Mouse (Mus musculus): Measurements from ENCODE around the gene Ciita.

The Ciita gene

GRCm38 (mm10) chr16:10515953-10516572 is 36.2 kb downstream of the Ciita start:
- DNase-seq (ENCODE audit: low spot score in 2 of 2), result no peak

- no peak for DNase-seq (ENCODE audit: low spot score in 2 of 2)
Observed at GRCm38 (mm10) chr16:10518030-10518429, 38.2 kb downstream of the Ciita start.

GRCm38 (mm10) chr16:10520908-10521614 is 41.2 kb downstream of the Ciita start:
- DNase-seq (ENCODE audit: low spot score in 2 of 2), result peak; percentile 83 to 91

DNA sequence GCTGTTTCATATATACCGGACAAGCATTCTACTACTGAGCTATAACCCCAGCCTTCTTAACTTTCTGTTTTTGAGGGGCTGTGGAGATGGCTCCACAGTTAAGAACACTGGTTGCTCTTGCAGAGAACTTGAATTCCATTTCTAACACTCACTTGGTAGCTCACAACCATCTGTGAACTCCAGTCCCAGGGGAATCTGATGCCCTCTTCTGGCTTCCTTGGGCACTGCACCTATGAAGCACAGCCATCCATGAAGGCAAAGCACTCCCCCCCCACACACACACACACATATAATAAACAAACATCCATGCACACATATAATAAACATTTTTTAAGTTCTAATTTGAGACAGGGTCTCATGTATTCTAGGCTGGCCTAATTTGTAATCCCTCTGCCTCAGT is 43.0 kb downstream of the Ciita start:
- peak; percentile 76 to 81 for DNase-seq (ENCODE audit: low spot score in 2 of 2)

- no peak for DNase-seq (ENCODE audit: low spot score in 2 of 2)
Observed at GRCm38 (mm10) chr16:10523650-10524049, 43.8 kb downstream of the Ciita start.

DNA sequence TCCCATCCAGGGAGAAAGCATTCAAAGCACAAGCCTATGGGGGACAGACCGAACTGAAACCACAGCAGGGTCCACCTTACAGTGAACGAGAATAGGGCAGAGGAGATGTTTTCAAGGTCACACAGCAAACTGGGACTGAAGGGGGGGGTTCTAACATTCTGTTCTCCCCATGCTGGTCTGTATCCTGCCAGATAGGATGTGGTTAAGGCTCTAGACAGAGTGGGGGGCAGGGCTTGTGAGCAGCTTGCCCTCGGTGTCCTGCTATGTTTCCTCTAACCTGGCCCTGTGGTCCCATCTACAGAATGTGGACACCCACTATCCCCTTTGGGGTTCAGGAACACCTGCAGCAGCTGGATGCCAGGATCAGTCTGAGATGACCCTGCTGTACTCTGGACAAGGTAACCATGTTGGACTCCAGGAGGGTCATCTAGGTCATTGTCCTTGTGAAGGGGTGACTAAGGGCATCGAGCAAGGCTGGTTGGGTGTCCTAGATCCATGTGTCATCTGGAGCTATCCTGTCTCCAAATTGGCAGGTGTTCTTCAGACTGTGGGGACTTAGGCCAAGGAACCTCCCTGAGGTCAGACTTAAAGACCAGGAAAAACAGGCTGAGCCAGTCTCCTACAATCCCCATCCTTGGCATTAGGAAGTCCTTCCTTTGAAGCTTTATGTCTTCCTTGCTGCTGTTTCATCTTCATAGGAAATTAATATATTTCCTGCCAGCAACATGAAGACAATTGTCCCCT is 45.2 kb downstream of the Ciita start:
- no peak for DNase-seq (ENCODE audit: low spot score in 2 of 2)

DNA sequence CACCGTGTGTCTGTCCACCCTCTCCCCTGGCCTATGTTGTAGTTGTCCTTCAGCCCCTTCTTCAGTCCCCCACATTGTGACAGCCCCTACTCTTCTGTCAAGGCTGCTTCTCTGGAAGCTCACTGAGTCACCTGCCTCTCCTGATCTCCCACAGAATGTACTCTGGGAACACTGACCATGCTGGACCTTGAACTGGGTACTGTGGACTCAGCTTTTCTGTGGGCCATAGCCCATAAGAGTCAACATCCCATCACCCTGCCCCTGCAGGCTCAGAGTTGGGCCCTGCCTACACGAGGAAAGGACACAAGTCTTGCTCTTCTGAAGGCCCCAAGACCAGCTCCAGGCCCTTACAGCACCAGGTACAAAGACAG is 45.7 kb downstream of the Ciita start:
- DNase-seq (ENCODE audit: low spot score in 2 of 2), result no peak

DNA sequence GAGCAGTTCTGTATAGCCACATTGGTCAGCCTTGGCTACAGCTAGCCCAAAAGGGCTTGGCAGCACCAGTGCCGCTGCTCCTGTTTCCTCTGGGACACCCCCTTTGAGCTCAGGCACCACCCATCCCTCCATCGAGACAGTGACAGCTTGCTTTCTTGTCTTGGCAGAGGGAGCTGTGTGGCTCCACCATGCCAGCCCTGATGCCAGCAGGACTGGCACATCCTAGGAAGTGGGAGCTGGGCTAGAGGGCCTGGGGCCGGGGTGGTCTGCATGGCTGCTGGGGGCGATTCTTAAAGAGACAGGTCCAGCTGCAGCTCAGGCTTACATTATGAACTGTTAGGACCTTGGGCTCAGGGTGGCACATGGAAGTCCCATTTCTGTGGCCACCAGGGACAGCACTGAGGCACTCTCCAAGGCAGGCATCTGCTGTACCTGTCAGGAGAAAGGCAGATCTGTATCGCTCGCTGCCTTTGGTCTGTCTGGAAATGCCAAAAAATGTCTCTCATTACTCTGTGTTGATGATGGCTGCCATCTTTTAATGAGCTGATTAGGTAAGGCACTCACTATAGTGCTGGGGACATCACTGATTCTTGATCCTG is 47.3 kb downstream of the Ciita start:
- DNase-seq (ENCODE audit: low spot score in 2 of 2), result peak in 1 of 2 experiments; percentile 50

GRCm38 (mm10) chr16:10528382-10528781 is 48.5 kb downstream of the Ciita start:
- no peak for DNase-seq (ENCODE audit: low spot score in 2 of 2)

DNA sequence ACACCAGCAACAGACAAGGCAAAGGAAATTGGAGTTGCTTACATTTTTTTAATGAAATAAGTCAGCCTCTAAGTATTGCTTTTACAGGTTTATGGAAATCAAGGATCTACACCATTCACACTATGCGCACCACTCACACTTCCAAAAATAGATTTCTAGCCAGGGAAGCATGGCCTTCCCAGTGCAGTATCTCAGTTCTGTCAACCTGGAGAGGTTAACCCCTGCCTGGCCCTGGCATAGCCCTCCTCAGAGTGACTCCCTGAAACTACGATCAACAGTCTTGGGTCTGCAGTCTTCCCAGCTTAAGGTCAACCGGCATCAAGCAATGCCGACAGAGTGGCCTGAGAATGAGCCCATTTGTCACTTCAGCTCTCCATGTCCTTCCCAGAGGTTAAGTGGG is 50.3 kb downstream of the Ciita start:
- no peak for DNase-seq (ENCODE audit: low spot score in 2 of 2)

GRCm38 (mm10) chr16:10533781-10534180 is 53.9 kb downstream of the Ciita start:
- DNase-seq (ENCODE audit: low spot score in 2 of 2), result no peak

DNA sequence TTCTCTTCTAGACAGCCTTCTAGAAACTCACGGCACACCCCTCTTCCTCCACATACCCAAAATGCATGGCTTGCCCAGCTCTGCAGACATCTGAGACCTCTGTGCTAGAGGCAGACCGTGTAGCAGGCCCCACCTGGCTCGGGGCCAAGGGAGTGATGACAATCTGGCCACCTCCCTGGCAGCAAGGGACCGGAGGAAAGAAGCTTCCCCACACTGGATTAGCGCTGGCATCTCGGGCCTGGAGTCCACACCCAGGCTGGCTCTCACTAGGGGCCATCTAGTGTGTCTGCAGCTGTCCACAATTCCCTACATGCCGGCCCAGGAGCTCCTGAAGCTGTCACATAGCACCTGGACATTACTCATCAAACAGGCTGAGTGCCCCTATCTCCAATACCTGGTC is 54.7 kb downstream of the Ciita start:
- peak in 1 of 2 experiments; percentile 43 for DNase-seq (ENCODE audit: low spot score in 2 of 2)

- no peak for DNase-seq (ENCODE audit: low spot score in 2 of 2)
Observed at GRCm38 (mm10) chr16:10536323-10536722, 56.5 kb downstream of the Ciita start.

DNA sequence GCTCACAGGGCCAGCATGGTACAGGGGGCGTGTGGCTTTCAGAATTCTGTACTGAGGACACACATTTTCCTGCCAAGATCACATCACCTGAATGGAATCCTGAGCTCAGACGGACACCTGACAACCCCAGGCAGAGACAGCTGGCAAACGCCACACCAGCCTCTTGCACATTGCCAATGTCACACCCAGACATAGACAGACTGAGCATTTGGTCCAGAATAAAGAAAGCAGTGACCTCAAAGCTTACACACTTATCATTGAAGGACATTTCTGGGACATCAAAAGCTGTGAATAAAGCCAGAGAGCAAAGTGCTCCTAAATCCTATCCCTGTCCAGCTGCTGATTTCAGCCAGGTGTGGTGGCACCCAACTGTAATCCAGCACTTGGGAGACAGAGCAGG is 57.1 kb downstream of the Ciita start:
- DNase-seq (ENCODE audit: low spot score in 2 of 2), result no peak

GRCm38 (mm10) chr16:10540763-10541597 is 61.1 kb downstream of the Ciita start:
- no peak for DNase-seq (ENCODE audit: low spot score in 2 of 2)

DNA sequence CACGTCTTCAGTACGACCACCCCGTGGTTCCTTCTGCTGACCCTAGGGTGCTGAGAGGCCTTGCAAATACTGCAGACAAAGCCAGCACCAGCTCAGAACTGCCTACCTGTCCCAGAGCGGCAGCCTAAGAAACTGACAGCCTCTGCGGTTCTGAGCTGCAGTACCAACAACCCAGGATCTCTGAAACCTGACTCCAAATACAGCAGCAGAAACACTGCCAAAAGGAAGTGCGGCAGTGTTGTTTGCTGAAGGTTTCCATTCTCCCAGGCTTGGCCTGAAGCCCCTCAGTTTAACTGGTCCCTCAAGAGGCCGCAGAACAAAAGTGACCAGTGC is 61.7 kb downstream of the Ciita start:
- peak in 1 of 2 experiments; percentile 58 for DNase-seq (ENCODE audit: low spot score in 2 of 2)

DNA sequence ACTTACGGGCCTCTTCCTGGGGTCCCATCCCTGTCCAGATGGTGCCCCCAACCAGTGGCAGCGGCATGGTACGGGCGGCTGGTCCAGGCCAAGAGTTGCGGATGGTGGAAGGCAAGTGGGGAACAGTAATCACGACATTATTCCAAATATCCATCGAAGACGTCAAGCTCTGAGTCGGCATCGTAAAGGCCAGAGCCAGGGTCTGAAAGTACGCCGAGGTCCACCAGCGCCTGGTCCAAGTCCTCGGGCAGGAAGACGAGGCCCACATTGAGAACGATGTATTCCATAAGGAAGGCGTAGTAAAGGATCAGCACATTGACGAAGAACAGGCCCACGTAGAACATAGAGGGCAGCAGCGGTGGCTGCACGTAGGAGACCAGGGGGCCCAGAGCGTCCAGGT is 62.4 kb downstream of the Ciita start:
- peak in 1 of 2 experiments; percentile 57 for DNase-seq (ENCODE audit: low spot score in 2 of 2)

GRCm38 (mm10) chr16:10542698-10543365 is 63.0 kb downstream of the Ciita start, which contains the start of gene Dexi:
Dexi (minus strand) TSS chr16:10543054.
- DNase-seq (ENCODE audit: low spot score in 2 of 2), result peak; percentile 98 to 99

GRCm38 (mm10) chr16:10544995-10545622 is 65.2 kb downstream of the Ciita start, which contains the start of gene Clec16a:
Clec16a (plus strand) TSS chr16:10545339.
- peak; percentile 98 to 99 for DNase-seq (ENCODE audit: low spot score in 2 of 2)

- DNase-seq (ENCODE audit: low spot score in 2 of 2), result no peak
Observed at GRCm38 (mm10) chr16:10546865-10547264, 67.0 kb downstream of the Ciita start.

All from right cerebral cortex, postnatal 10 days (tissue).